Mouse (Mus musculus): ENCODE measurements at regions not wholly inside any gene's neighbourhood (a gene's known extent, or its start where the extent isn't known, plus 50 kb on each side); places are given as distances from the start of the nearest gene placed in this dataset.

DNA sequence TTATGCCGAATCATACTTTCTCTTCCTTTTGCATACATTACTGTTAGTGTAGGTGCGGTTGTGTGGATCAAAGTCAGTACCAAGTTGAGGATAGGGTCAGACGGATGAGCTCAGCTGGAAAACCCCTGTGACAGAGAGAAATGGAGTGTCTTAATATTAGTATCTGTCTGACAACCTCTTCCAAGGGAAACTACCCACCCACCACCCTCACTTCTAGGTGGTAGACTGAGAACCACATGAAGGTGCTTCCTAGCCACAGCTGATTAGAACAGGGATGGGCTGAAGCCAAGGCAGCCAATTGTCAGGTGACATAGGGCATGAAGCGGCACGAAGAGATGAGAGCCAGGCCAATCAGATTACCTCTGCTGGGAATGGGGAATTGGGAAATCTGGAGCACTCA, 95.7 kb downstream of the Rassf10 start:
- no peak for TF ChIP-seq EP300 (IDR thresholded peaks at IDR 0.05; ENCODE audit: low read depth)
- TF ChIP-seq CTCF (IDR thresholded peaks at IDR 0.05; ENCODE audit: low read depth): no peak
- H3K9me3 ChIP-seq (replicated peaks; ENCODE audit: control insufficient read depth, low read length): no peaks in the 10 kb centered on the region
- ATAC-seq (ENCODE audit: insufficient read depth, low read depth) (no peak), DNase-seq (ENCODE audit: low spot score) (no peak)
- H3K27me3 ChIP-seq (ENCODE audit: control insufficient read depth, insufficient read depth, low read length): no peaks in the 10 kb centered on the region
- no peaks in the 10 kb centered on the region for H3K36me3 ChIP-seq (replicated peaks; ENCODE audit: control insufficient read depth, insufficient read depth, low read length)
- 64% methylated on average over 5 of the region's 5 CpGs for WGBS
- H3K9ac ChIP-seq (replicated peaks; ENCODE audit: low read depth, low read length): no peak overlapping the region
- no peak overlapping the region for H3K4me2 ChIP-seq (ENCODE audit: low read depth, low read length)
- 0 out of 2 replicates have a peak, but pooled peaks cover 4% of the 10 kb centered on the region for H3K4me1 ChIP-seq (ENCODE audit: control insufficient read depth, insufficient read depth)
- H3K4me3 ChIP-seq (ENCODE audit: low read depth, low read length): no peak overlapping the region
- H3K27ac ChIP-seq (ENCODE audit: low read depth): no peak overlapping the region

DNA sequence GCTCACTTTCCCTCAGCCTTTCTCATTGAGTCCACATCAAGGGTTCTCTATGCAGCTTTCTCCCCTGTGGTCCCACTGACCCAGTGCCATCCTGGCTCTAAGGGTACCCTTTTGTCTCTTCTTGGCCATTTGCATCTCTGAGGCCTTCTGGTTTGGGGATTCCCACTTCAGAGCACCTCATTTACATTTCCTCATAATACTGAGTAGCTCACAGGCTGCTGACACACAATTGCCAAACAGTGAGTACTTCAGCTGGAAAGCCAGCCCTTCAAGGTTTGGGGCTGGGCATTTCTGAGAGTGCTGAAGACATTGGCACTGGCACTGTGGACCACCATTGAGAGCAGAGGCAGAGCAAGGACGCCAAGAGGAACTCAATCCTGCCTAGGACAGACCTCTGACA, 99.2 kb downstream of the Rassf10 start:
- Histone ChIP-seq H3K27me3 (ENCODE audit: control insufficient read depth, insufficient read depth, low read length) (no peaks in the 10 kb centered on the region), H3K9me3 (replicated peaks; ENCODE audit: control insufficient read depth, low read length) (no peaks in the 10 kb centered on the region), H3K4me2 (ENCODE audit: low read depth, low read length) (no peak overlapping the region), H3K36me3 (replicated peaks; ENCODE audit: control insufficient read depth, insufficient read depth, low read length) (no peaks in the 10 kb centered on the region), H3K9ac (replicated peaks; ENCODE audit: low read depth, low read length) (no peak overlapping the region), H3K4me3 (ENCODE audit: low read depth, low read length) (no peak overlapping the region), H3K27ac (ENCODE audit: low read depth) (no peak overlapping the region), H3K4me1 (ENCODE audit: control insufficient read depth, insufficient read depth) (0 out of 2 replicates have a peak, but pooled peaks cover 4% of the 10 kb centered on the region)
- no peak for ATAC-seq (ENCODE audit: insufficient read depth, low read depth)
- no peak for DNase-seq (ENCODE audit: low spot score)
- WGBS: 46% methylated on average over 1 of the region's 1 CpGs
- TF ChIP-seq EP300 (IDR thresholded peaks at IDR 0.05; ENCODE audit: low read depth): no peak
- no peak for TF ChIP-seq CTCF (IDR thresholded peaks at IDR 0.05; ENCODE audit: low read depth)

- 90% methylated on average over 2 of the region's 2 CpGs for WGBS
- TF ChIP-seq EP300 (IDR thresholded peaks at IDR 0.05; ENCODE audit: low read depth) (no peak), CTCF (IDR thresholded peaks at IDR 0.05; ENCODE audit: low read depth) (no peak)
- no peak overlapping the region for H3K4me2 ChIP-seq (ENCODE audit: low read depth, low read length)
Observed at GRCm38 (mm10) chr7:113056421-113056820, 102.7 kb downstream of the Rassf10 start.

DNA sequence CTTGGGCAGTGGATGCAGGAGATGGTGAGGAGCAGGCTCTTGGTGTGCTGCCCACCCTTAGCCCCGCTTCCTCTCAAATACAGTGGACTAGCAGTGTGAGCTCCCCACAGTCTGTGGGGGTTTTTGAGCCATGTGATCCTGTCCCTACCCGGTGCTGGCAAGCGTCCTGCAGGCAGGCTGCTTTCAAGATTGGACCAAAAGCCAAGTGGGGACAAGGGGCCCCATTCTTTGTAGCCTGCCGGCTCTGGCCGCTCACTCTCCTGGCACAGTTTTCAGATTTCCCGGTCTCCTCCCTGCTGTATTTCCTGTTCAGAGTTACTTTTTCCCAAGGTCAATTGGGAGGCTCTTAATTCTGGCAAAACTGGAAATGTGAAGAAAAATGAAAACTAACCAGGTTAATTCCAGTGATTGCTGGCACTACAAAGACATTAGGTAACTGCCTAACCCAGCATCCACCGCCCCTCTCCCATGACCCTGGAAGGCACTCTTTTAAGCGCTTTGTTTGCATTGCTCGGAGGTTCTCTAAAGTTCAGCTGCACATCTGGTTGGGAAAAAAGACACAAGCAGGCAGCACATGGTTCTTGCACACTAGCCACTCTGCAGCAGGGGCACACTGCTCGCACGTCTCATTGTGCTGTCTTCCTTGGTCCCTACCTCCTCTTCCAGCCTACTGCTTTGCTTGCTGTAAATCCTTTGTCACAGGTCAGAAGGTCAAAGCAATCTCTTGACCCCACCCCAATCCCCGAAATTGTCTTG, 105.6 kb downstream of the Rassf10 start:
- DNase-seq (ENCODE audit: low spot score): peak; percentile 81
- no peaks in the 10 kb centered on the region for H3K27me3 ChIP-seq (ENCODE audit: control insufficient read depth, insufficient read depth, low read length)
- H3K27ac ChIP-seq (ENCODE audit: low read depth): peak overlapping the region; percentile 80
- H3K4me3 ChIP-seq (ENCODE audit: low read depth, low read length): no peak overlapping the region
- TF ChIP-seq EP300 (IDR thresholded peaks at IDR 0.05; ENCODE audit: low read depth): 0 out of 2 replicates have a peak, but pooled peaks have one; percentile 26
- no peak for TF ChIP-seq CTCF (IDR thresholded peaks at IDR 0.05; ENCODE audit: low read depth)
- H3K36me3 ChIP-seq (replicated peaks; ENCODE audit: control insufficient read depth, insufficient read depth, low read length): no peaks in the 10 kb centered on the region
- H3K9me3 ChIP-seq (replicated peaks; ENCODE audit: control insufficient read depth, low read length): no peaks in the 10 kb centered on the region
- H3K4me1 ChIP-seq (ENCODE audit: control insufficient read depth, insufficient read depth): peaks cover 18% of the 10 kb centered on the region
- H3K4me2 ChIP-seq (ENCODE audit: low read depth, low read length): peak overlapping the region; percentile 2; the same call in 1 of the 2 replicates
- 38% methylated on average over 12 of the region's 12 CpGs for WGBS
- H3K9ac ChIP-seq (replicated peaks; ENCODE audit: low read depth, low read length): no peak overlapping the region
- peak; percentile 80 for ATAC-seq (ENCODE audit: insufficient read depth, low read depth)

More at GRCm38 (mm10) chr7:113056421-113056820, 102.7 kb downstream of the Rassf10 start:
- DNase-seq (ENCODE audit: low spot score): no peak
- Histone ChIP-seq H3K27ac (ENCODE audit: low read depth) (no peak overlapping the region), H3K4me1 (ENCODE audit: control insufficient read depth, insufficient read depth) (peaks cover 18% of the 10 kb centered on the region), H3K27me3 (ENCODE audit: control insufficient read depth, insufficient read depth, low read length) (no peaks in the 10 kb centered on the region), H3K9me3 (replicated peaks; ENCODE audit: control insufficient read depth, low read length) (no peaks in the 10 kb centered on the region), H3K36me3 (replicated peaks; ENCODE audit: control insufficient read depth, insufficient read depth, low read length) (no peaks in the 10 kb centered on the region), H3K4me3 (ENCODE audit: low read depth, low read length) (no peak overlapping the region), H3K9ac (replicated peaks; ENCODE audit: low read depth, low read length) (no peak overlapping the region)
- no peak for ATAC-seq (ENCODE audit: insufficient read depth, low read depth)

- Histone ChIP-seq H3K4me1 (ENCODE audit: control insufficient read depth, insufficient read depth) (peaks cover 18% of the 10 kb centered on the region), H3K27ac (ENCODE audit: low read depth) (peak overlapping the region; percentile 80), H3K9ac (replicated peaks; ENCODE audit: low read depth, low read length) (no peak overlapping the region), H3K36me3 (replicated peaks; ENCODE audit: control insufficient read depth, insufficient read depth, low read length) (no peaks in the 10 kb centered on the region), H3K9me3 (replicated peaks; ENCODE audit: control insufficient read depth, low read length) (no peaks in the 10 kb centered on the region), H3K4me3 (ENCODE audit: low read depth, low read length) (no peak overlapping the region), H3K4me2 (ENCODE audit: low read depth, low read length) (no peak overlapping the region), H3K27me3 (ENCODE audit: control insufficient read depth, insufficient read depth, low read length) (no peaks in the 10 kb centered on the region)
- TF ChIP-seq CTCF (IDR thresholded peaks at IDR 0.05; ENCODE audit: low read depth) (no peak), EP300 (IDR thresholded peaks at IDR 0.05; ENCODE audit: low read depth) (no peak)
- ATAC-seq (ENCODE audit: insufficient read depth, low read depth) (no peak), DNase-seq (ENCODE audit: low spot score) (no peak)
- 52% methylated on average over 5 of the region's 5 CpGs for whole genome bisulfite sequencing
Observed at GRCm38 (mm10) chr7:113059967-113060284, 106.2 kb downstream of the Rassf10 start.

- Histone ChIP-seq H3K4me3 (ENCODE audit: low read depth, low read length) (no peak overlapping the region), H3K9me3 (replicated peaks; ENCODE audit: control insufficient read depth, low read length) (no peaks in the 10 kb centered on the region), H3K4me2 (ENCODE audit: low read depth, low read length) (no peak overlapping the region), H3K9ac (replicated peaks; ENCODE audit: low read depth, low read length) (no peak overlapping the region), H3K27ac (ENCODE audit: low read depth) (no peak overlapping the region), H3K36me3 (replicated peaks; ENCODE audit: control insufficient read depth, insufficient read depth, low read length) (no peaks in the 10 kb centered on the region), H3K27me3 (ENCODE audit: control insufficient read depth, insufficient read depth, low read length) (no peaks in the 10 kb centered on the region), H3K4me1 (ENCODE audit: control insufficient read depth, insufficient read depth) (peaks cover 22% of the 10 kb centered on the region)
- DNase-seq (ENCODE audit: low spot score) (no peak), ATAC-seq (ENCODE audit: insufficient read depth, low read depth) (no peak)
- 49% methylated on average over 7 of the region's 7 CpGs for WGBS
- TF ChIP-seq EP300 (IDR thresholded peaks at IDR 0.05; ENCODE audit: low read depth) (no peak), CTCF (IDR thresholded peaks at IDR 0.05; ENCODE audit: low read depth) (no peak)
Observed at GRCm38 (mm10) chr7:113060991-113061390, 107.2 kb downstream of the Rassf10 start.
